Mouse (Mus musculus): ENCODE measurements at regions not wholly inside any gene's neighbourhood (a gene's known extent, or its start where the extent isn't known, plus 50 kb on each side); places are given as distances from the start of the nearest gene placed in this dataset.

DNA sequence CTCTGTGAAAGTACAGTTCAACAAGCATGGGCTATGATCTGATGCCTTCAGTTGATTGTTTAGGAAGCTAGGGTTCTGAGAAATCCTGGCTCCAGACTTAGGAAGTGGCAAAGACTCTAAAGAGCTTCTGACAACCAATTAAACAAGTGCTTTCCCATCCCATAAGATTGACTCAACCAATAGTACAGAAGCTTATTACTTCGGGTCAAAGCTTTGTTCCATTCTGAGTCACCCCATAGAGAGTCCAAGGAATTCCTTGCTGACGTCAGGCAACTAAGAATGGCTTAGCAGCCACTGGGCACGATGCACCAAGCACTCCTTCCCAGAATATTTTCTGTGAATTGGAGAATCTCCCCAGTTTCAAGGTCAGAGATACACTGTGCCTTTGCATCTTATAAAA lies 59.0 kb upstream of the Ntm start:
- DNase-seq (ENCODE audit: low read depth): no peak

DNA sequence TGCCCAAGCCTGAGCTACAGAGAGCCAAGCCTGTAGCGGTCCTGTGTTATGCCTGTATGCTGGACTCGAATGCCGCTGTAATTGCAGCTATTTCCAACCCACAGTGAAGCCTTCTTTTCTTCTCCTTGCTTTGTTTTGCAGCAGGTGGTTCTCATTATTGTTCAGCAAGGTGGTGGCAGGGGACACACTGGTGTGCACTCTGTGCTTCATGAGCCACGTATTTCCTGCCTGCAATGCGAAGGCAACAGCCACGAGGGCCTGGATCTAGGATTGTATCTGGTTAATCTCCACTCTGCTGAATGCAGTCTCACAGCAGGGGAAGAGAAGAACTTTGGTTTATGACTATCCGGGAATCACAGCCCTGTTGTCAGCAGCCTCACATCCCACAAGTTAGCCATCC lies 62.3 kb upstream of the Ntm start:
- DNase-seq (ENCODE audit: low read depth): no peak

DNA sequence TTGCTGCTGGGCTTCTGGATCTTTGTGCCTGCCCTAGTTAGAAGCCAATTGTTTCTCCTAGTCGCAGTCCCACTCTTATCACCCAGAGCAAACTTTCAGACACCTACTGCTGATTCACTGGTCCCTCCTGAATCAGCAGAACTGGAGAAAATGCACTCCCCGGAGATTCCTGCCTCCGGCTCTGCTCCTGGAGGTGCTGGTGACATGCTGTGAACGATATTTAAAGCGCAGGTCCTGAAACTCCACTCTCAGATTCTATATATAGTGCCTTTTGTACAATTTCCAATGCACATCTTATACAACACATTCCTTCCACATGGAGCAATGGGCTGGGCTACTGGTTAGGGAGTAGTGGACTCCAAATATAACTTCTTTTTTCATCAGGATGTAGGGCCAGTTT lies 64.0 kb upstream of the Ntm start:
- no peak for DNase-seq (ENCODE audit: low read depth)

DNA sequence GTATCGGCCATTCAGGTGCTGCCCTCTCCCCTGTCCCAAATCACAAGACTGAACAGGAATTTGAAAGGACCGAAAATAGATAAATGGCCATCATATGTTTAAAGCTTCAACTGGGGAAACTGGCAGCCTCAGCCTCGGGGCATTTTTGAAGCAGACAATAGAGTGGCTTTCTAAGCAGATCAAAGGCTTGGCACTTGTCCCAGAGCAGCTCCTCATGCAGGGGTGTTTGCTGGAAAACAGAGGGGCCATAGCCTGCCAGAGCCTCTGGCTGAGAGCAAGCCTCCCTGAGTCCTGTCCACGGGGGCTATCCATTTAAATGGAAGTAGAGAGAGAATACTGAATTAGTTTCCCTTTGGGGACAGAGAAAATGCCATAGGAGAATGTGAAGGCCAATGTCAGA lies 77.5 kb upstream of the Ntm start:
- no peak for DNase-seq (ENCODE audit: low read depth)

DNA sequence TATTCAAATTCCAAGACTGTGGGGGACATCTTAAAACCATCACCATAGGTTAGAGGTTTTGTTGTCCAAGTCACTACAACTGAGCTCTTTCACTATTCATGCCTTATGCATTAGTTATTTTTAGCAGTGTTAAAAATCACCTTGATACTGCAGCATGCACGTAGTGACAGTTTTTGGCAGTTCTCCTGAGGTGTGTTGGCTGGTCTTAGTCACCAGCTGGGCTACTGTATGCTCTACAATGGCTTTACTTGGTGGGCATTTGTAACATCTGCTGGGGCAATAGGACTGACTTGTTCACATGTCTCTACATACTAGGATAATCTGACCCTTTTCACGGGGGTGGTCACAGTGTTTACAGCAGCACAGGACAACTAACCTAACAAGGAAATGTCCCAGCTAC lies 101.6 kb upstream of the Ntm start:
- DNase-seq (ENCODE audit: low read depth): no peak

DNA sequence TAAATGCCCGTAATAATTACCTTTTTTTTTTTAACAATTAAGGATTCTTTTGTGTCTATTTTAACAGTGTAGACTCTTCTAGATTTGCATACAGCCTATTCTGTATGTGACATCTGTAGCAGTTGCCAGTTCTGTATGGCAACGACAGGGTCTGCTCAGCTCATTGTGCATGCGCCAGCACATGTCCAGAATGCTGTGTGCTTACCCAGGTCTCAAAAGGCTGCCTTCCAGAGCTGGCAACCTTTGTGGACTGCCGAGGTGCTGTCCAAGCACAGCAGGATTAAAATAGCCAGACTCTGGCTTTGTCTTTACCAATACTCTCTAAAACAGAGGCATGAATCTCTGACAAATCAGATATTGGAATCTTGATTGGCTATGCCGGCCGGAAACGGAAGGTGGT lies 105.0 kb upstream of the Ntm start:
- DNase-seq (ENCODE audit: low read depth): no peak

DNA sequence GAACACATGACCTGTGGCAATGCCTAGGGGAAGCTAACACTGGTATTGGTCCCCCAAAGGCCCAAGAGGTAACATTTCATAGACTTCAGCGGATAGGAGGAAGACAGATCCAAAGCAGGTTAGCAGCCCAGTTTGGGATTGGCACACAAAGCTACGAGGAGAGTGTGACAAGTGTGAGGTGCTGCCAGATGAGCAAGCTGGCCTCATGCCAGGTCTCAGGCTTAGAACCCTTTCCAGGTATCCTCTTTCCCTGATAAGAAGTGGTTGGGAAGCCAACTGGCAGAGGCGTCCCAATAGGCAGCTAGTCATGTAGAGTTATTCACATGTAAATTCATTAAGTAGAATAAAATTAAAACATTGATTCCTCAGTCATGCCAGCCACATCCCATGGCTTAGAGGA lies 112.3 kb upstream of the Ntm start:
- DNase-seq (ENCODE audit: low read depth): no peak

DNA sequence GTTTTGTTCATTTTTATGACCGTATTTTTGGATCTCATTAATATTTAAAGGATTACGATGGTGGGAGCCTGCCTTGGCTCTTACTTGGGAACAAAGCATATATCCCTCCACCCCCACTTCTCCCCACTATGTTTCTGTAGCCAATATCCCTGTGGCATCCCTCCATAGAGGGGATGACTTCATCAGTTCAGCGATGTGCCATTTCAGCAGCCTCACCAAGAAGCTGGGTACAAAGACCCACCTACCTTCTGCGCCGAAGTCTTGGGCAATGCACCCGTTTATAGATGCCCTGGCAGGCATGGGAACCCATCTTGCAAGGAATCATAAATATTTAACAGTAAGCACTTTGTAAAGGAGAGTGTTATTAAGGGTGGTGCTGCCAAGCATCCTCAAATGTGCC lies 113.1 kb upstream of the Ntm start:
- no peak for DNase-seq (ENCODE audit: low read depth)

DNA sequence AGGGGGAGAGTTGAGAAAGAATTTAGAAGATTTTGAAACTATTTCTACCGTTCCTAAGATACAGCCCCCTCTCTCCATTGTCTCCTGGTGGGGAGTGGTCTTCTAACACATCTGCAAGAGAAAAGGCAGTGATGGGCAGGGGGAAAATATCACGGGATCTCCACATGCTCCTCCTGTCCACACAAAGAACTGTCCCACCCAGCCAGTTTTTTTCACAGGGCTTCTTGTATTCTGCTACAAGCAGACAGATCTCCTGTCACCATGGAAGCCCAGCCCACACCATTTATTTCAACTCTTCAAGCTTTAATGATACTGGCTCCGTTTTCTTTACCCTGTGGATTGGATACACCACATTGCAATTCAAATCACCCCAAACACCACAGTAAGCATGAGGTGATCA lies 113.5 kb upstream of the Ntm start:
- DNase-seq (ENCODE audit: low read depth): no peak

DNA sequence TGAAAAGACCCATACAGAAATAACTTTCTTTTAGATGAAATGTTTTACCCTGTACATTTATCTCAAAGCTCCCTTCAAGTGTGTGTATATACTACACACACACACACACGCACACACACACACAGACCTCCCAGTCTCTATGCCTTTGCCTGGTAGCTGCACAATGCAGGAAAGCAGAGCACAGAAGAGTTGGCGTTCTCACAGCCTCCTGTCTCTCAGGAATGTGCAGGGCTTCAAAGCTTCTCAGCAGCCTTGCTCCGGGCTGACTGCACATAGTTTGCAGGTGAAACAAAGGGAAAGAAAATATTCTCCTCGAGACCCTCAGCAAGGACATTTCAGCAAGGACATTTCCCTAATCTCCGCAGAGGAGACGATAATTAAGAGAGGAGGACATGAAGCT lies 139.0 kb upstream of the Ntm start:
- DNase-seq (ENCODE audit: low read depth): no peak

DNA sequence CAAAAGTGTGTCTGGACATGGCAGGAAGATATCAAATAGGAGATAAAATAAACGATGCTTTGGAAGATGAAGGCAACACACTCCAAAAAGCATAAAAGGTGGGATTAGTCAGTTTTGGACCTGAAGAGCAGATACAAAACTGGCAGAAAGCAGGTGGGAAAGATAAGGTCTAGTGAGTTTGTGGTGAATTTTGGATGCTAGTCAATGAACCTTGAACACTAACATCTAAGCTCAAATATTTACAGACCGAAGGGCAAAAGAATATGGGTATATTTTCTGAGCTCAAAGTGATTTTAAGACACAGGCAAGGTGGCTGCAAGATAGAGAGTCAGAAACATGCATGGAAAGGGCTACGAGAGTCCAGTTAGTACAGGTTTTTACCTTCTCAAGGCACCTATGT lies 159.4 kb upstream of the Ntm start:
- DNase-seq (ENCODE audit: low read depth): no peak

DNA sequence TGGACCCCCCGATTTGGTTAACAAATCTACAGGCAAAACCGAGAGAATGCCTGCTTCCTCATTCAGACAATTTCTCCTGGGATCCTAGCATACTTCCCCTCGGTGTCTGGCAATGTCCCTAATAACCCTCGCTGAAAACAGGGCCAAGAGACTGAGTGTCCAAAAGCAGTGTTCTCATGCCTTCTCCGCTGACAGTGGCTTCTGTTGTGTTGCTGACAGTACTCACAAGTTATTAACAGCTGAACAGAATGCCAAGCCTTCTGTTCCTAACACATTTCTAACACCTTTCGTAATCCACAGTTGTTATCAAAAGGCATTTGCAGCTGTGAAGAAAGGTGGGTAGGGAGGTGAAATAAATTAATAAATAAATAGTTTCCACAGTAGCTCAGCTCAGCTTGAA lies 166.2 kb upstream of the Ntm start:
- no peak for DNase-seq (ENCODE audit: low read depth)

DNA sequence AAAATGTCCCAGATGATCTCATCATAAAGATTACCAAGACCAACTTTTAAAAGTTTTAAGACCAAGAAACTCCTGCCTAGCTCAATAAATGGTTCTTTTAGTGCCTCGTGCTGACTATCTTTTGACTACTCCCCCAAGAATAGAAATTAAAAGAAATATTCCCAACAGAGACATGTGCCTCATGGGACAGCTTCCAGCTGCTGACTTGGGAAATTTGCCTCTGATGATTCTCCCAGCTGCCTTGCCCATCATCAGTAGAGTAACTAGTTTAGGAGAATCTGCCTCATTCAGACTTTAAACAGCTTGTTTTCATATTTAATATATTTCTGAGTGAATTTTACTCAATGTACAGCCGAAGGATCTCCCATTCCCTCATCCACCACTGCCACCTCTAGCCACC lies 168.7 kb upstream of the Ntm start:
- DNase-seq (ENCODE audit: low read depth): no peak

DNA sequence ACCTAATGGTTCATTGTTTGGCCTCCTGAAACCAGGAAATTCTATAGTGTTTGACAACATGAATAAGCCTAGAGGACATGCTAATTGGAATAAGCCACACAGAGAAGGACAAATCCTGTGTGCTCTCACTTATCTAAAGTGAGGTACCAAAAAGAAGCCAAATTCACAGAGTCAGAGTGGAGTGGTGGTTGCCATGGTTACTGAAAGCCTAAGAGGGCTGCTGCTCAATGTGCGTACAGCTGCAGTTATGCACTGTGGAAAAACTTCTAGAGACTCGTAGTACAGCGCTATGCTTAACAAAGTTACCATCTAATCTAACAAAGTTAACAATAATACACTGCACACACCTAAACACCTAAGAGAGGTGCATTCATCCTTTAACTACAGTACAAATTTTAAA lies 171.4 kb upstream of the Ntm start:
- DNase-seq (ENCODE audit: low read depth): no peak

DNA sequence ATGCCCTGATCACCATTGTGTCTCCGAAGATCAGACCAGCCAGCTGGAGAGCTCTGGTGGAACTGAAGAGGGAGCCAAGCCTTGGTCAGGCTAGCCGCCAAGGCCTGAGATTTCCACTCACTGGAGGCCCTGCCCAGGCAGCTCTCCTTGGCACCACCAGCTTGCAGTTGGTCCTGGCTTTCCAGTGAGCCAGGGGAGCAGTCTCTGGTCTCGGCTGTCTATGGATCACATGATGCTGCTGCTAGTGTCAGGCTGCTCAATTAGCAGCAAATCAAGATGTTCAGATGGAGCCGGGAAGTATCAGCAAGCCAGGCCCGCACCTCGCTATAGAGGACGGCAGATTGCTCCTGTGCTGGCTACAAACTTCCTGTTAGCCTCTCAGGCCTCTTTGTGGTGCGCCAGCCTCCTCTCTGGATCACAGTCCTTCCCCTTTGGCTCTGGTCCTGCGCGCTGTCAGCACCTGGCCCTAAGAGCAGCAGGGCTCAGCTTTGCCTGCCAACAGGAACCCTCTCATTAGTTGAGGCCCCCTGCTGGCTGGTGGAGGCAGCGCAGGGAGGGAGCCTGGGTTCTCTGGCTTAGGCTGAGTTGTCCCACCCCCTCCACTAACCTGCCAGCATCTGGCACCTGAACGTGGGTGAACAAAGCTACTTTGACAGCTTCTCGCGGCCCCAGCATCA lies 174.8 kb upstream of the Ntm start:
- DNase-seq (ENCODE audit: low read depth): peak; percentile 75

DNA sequence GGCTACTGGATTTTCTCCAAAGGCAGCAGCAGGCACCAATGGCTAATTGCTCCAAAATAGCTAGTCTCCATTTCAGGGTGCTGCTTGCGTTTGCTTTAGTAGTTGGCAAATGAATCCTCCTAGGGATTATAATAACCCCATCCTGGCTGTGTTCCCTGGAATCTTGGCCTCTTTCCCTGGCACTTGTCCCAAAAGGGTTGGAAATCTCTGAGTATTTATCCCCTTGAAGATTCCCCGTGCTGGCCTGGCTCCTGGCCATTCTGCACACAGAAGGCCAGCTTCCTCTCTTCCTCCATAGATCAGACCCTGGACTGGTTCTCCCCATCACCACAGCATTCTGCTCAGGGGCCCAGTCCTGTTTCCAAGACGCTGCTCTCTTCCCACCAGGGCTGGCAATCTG lies 177.2 kb upstream of the Ntm start:
- DNase-seq (ENCODE audit: low read depth): no peak

DNA sequence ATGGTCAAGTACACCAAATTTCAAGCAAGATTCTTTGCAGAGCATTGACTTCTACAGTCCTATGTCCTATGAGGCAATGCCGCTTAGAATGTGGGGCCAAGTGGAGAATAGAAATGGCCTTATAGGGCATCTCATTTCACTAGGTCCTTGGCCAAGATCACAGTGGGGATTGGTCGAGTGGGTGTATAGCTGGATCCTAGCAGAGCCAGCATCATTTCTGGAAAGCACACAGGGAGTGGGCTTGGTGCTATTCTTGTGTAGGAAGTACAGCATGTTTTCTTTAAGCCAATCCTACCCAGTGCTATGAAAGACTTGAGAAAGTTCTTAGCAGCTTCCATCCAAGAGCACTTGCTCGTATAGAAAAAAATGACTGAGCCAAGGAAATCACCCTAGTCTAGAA lies 178.2 kb upstream of the Ntm start:
- no peak for DNase-seq (ENCODE audit: low read depth)

DNA sequence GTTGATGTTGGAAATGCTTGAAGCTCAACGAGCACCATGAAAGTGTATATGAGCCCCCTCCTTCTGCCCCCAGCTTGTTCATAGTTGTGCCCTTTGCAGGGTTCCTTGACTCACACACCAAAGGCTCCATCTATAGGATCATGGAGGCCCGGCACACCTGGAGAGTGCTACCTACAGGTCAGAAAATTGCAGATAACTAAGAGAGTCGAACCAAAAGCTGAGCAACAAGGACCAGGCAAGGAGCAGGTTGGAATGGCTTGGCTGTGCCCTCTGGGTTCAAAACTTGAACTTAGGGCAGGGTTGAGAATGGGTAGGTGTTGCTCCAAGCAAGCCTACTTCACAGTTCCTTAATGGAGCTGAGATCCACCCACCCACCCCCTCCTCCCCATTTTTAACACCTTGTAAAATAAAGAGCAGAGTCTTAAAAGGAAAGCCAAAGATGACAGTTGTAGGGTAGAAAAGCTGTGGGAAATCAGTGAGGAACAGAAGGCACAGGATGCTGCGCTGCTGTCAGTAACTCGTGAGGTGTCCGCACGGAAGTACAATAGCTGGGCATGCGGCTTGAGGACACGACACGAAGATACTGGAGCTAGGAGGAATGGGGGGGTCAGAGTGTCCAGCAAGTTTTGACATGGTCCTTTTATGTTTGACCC lies 180.0 kb upstream of the Ntm start:
- no peak for DNase-seq (ENCODE audit: low read depth)

DNA sequence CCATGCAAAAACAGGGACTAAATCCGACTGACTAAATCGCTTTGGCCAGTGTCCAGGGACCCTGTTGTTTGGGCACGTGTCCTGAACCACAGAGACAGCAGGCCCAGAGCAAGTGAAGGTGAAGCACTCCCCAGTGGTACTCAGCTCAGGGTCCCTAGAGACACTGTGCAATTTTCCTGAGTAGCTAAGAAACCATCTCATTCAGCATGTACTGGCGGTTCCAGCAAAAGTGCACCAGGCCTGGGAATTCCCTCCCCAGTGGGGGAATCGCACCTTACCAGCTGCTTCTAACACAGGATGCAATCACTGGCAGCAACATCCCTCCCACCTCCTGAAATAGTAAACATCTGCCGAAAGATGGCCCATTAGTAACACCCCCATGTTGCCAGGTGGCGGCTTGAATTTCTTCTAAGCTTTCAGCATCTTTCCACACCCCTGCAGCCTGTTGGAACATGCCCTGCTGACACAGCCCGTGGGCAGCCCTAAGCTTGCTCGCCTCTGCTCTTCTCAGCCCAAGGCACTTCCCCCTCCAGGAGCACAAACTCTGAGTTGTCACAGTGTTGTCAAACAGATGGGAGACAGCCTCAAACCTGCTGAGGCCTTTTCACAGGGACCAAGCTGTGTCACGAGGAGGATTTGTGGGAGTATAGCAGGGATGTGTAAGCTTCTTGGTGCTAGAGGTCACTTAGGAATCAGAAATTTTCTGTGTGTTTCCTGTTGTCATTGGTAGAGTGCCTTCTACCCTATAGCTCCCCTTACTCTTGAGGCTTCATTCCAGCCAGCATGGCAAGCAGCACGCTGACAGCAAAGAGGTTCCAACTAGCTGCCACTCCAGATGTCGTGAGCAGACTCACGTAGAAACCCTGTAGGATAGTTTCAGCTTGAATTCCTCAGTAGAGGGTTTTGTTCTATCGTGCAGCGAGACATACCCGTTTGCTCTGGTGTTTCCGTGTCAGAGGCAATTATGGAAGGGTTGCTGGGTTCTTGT lies 186.8 kb upstream of the Ntm start:
- DNase-seq (ENCODE audit: low read depth): no peak

DNA sequence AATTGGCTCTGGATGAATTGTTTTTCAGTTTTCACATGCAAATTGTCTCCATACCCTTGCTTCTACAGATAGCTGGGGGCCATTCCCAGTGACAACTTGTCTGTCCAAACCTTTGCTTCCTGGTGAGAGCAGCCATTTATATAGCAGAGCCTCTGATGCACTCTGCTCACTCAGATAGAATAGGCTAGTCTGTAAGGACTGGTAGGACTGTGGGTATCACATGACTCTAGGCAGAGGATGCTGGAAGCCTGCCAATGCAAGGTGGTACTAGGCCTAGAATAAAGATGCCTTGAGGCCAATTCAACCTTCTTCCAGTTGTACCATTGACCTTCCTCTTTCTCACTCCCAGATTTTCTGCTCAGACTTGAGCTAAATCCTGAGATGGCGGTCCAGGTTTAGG lies 188.2 kb upstream of the Ntm start:
- DNase-seq (ENCODE audit: low read depth): no peak

DNA sequence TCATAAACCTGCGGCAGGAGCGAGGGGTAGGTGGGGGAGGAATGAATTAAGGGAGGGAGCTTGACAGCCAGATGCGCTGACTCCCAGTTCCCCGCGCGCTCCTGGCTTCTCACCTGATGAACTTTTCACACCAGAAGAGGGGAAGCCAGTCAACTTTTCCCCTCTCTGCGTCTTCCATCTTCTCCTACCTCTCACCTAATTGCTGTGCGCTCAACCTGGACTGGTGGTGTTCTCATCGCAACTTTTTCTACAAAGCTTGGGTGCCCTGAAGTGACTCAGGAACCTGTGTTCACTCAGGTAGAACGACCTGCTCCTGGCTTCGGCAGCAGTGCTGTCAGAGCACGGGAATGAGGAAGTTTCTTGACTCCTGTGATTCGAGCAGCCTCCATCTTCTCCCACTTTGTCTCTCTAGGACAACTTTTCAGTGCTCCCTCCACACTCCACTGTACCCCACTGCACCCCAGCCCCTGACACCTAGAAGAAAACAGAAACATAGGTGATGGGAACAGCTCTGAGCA lies 203.4 kb upstream of the Ntm start:
- DNase-seq (ENCODE audit: low read depth): no peak

DNA sequence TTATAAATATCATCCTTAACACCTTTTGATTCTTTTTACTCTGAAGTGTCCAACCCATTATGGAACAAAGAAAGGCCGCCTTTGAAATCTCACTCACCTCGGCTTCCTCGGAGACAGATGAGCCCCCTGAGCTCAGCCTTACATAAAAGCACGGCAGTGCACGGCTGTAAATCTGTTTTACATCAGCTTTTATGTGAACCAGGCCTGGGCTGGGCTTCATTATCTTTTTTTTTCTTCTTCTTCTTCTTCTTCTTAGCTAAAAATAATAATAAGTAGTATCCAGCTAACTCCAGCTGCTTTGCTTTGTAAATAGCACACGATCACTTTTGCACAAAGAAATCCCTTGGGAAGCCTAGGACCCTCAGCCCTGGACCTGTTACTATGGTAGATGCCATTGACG lies 204.3 kb upstream of the Ntm start:
- no peak for DNase-seq (ENCODE audit: low read depth)

DNA sequence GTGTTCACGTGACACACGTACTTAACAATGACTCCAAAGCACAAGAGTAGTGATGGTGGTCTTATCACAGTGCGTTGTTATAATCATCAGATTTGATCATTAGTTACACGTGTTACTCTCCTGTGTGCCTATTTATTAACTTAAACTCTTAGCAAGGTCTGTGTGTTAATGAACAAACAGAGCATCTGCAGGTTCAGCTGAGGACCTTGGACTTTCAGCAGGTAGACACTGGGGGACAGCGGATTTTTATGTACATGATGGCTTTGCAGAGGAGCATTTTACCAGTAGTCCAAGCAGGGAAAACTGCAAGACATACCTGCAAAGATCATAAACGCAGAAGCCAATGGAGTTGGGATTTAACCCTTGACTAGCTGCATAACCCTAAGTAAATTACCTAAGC lies 211.7 kb upstream of the Ntm start:
- no peak for DNase-seq (ENCODE audit: low read depth)

Measured in fibroblast of lung, adult 2 months (primary cell).